Mouse (Mus musculus) lung, postnatal 0 days (tissue): ENCODE results near the gene Nipal3. TPM values are rescaled to one million over a fixed set of nuclear protein-coding genes. Genes with fewer than 3 reads are reported as not detected.

Experiments used
- ATAC-seq: fragments of 200-750 bp; cut with Nextera tagmentation; 2 replicates; pipeline ENCODE4 v1.8.0; 2017; ENCODE audit warnings: moderate library complexity
- DNase-seq: peaks from one replicate; pipeline ENCODE4 v3.0.0-alpha.2; 2016; ENCODE audit warnings: low spot score
- H3K27ac ChIP-seq: fragments of 300-500 bp; sonication (generic); 2 replicates; pipeline ENCODE4 v1.5.1; 2014; ENCODE audit warnings: antibody characterized with exemption, mild to moderate bottlenecking, low read length, mixed read lengths
- H3K27me3 ChIP-seq: fragments of 300-500 bp; sonication (generic); replicated peaks from 2 replicates; pipeline ENCODE4 v1.6.1; 2014; ENCODE audit warnings: low read length, mixed read lengths; ENCODE audit not compliant: insufficient read depth
- H3K36me3 ChIP-seq: fragments of 300-500 bp; sonication (generic); 2 replicates; pipeline ENCODE4 v1.6.1; 2014; ENCODE audit warnings: low read length, mixed read lengths; ENCODE audit not compliant: insufficient read depth
- H3K4me1 ChIP-seq: fragments of 300-500 bp; sonication (generic); 2 replicates; pipeline ENCODE4 v1.6.1; 2014; ENCODE audit warnings: antibody characterized with exemption, low read depth, low read length, mixed read lengths; ENCODE audit not compliant: insufficient read depth
- H3K4me2 ChIP-seq: fragments of 300-500 bp; sonication (generic); replicated peaks from 2 replicates; pipeline ENCODE4 v1.6.1; 2014; ENCODE audit warnings: low read depth, mild to moderate bottlenecking, low read length, moderate library complexity, mixed read lengths
- H3K4me3 ChIP-seq: fragments of 300-500 bp; sonication (generic); 2 replicates; pipeline ENCODE4 v1.5.1; 2014; ENCODE audit warnings: low read depth, low read length
- H3K9ac ChIP-seq: fragments of 300-500 bp; sonication (generic); replicated peaks from 2 replicates; pipeline ENCODE4 v1.6.1; 2014; ENCODE audit warnings: low read depth, mild to moderate bottlenecking
- H3K9me3 ChIP-seq: fragments of 300-500 bp; sonication (generic); 2 replicates; pipeline ENCODE4 v1.6.1; 2016; ENCODE audit warnings: low read length, mixed read lengths
- CTCF ChIP-seq: IDR thresholded peaks from 2 replicates; pipeline ENCODE4 v1.5.1; 2016; ENCODE audit warnings: antibody characterized with exemption, mild to moderate bottlenecking
- EP300 ChIP-seq: IDR thresholded peaks from 2 replicates; pipeline ENCODE4 v1.6.1; 2016; ENCODE audit warnings: antibody characterized with exemption, mild to moderate bottlenecking, control low read depth
- WGBS: fragments of 180-500 bp; shearing (Covaris S2); extraction: QIAGEN DNeasy Blood & Tissue Kit; methylation state at CpG from one replicate; pipeline ENCODE4 v1.1.7; 2014; 5-methylcytosine and 5-hydroxymethylcytosine counted together
- polyA plus RNA-seq: library from polyadenylated mRNA; unstranded; fragments of >200 nt; fragmentation: Nextera tagmentation; extraction: Ambion mirVana; gene quantifications from 2 replicates; pipeline ENCODE4 v1.2.1, GENCODE M21; 2015

Gene Nipal3
- 9.7 and 12.0 TPM in 2 replicates for polyA plus RNA-seq

DNA sequence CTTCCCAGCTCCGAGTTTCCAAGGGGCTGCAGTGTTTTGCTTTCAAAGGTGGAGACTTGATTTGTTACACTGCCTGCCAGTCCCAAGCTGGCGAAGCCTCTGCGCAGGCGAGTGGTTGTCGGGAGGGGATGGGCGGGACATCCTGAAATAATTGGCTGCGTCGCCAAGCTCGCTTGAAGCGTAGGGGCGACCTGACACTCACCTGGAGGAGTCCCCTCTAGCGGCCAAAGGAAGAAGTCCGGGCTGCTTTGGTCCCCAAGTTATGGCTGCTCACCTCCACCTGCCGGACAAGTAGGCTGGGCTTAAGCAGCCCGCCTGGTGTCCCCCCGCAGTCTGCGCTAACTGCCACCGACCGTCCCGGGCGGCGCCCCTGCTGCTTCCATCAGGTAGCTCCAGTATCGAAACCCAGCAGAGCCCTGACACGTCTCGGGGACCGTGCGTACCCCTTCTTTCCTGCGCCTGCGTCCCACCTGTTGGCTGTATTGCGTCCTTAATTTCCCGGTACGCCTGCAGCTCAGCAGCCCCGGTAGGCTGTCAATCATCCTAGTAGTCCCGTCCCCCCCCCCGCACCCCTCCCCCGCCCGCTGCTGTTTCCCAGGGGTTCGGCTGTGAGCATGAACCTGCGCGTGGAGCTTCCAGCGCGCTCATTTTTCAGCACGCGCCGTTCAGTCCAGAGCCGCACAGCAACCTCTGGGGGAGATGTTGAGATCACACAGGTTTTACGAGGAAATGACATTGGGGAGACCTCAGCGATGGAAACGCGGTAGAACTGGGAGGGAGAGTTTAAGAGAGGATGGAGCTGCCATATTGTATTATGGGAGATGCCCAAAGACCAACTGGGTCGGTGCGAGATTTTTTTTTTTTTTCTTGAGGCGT, at the start of gene Nipal3, which contains the start of gene Stpg1:
Nipal3 (minus strand) TSS at position 518 of the 876 bp plus-strand sequence.
Stpg1 (plus strand) TSS at position 270 of the 876 bp plus-strand sequence.
- ATAC-seq (peak; percentile 94), DNase-seq (peak; percentile 97)
- WGBS = under 1% methylated on average over 52 of the region's 53 CpGs
- H3K4me2 ChIP-seq = peak within 1 kb of the TSS; percentile 95
- H3K9me3 ChIP-seq = no peaks in the 10 kb centered on the region
- H3K27ac ChIP-seq = peak within 1 kb of the TSS; percentile 90
- H3K27me3 ChIP-seq = no peaks in the 10 kb centered on the region
- no peaks in the 10 kb centered on the region; the same call in 1 of the 2 replicates for H3K4me1 ChIP-seq
- H3K36me3 ChIP-seq = 0 out of 2 replicates have a peak, but pooled peaks cover 3% of the 10 kb centered on the region
- H3K9ac ChIP-seq = peak within 1 kb of the TSS; percentile 39; the same call in 1 of the 2 replicates
- TF ChIP-seq CTCF = peak; percentile 74
- no peak; the same call in 1 of the 2 replicates for TF ChIP-seq EP300
- H3K4me3 ChIP-seq = peak within 1 kb of the TSS; percentile 55

DNA sequence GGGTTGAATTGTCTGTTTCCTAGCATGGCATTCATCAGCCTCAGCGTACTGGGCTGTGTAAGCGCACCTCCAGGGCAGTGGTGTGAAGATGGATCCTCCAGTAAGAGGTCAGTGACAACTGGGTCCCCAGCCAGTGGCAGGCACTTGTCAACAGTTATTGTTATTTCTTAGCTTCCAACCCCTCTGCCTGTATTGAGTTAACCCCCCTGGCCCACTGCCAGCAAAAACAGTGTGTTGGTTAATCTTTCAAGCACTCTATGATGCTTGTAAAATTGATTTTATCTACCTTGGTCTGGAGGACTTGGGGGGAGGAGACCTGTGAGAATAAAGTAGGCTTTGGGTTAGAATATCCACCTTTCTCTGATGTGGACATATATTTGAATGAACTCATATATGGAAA, 49.4 kb upstream of the Nipal3 start:
- H3K27ac ChIP-seq = no peak overlapping the region
- H3K9ac ChIP-seq = no peak overlapping the region
- no peaks in the 10 kb centered on the region for H3K36me3 ChIP-seq
- no peaks in the 10 kb centered on the region for H3K27me3 ChIP-seq
- WGBS = 63% methylated on average over 2 of the region's 2 CpGs
- H3K4me2 ChIP-seq = no peak overlapping the region
- peaks cover 13% of the 10 kb centered on the region; the same call in 1 of the 2 replicates for H3K4me1 ChIP-seq
- no peak for DNase-seq
- no peak for TF ChIP-seq CTCF
- no peak for TF ChIP-seq EP300
- no peak for ATAC-seq
- H3K9me3 ChIP-seq = no peaks in the 10 kb centered on the region
- H3K4me3 ChIP-seq = no peak overlapping the region

DNA sequence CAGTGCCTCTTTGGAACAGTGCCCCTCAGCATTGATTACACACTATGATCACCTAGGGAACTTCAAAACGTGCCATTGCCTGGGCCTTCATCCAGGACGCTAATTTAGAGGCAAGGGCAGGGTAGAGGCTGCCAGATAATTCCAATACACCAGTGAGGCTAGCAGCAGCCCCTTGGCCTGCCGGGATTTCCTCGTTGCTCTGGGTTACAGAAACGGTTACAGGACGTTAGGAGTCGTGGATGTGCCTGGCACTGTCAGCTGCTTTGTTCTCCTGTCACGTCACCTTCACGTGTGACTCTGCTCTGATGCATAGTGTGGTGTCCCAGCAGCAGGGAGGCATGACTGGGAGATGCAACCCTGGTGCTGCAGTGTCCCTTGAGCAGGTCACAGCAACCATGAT, 45.2 kb upstream of the Nipal3 start:
- Histone ChIP-seq H3K27me3 (no peaks in the 10 kb centered on the region), H3K27ac (no peak overlapping the region), H3K36me3 (no peaks in the 10 kb centered on the region), H3K9ac (no peak overlapping the region), H3K4me1 (peaks cover 5% of the 10 kb centered on the region; the same call in 1 of the 2 replicates), H3K4me3 (no peak overlapping the region), H3K4me2 (no peak overlapping the region), H3K9me3 (no peaks in the 10 kb centered on the region)
- DNase-seq (no peak), ATAC-seq (no peak)
- 67% methylated on average over 9 of the region's 9 CpGs for WGBS
- TF ChIP-seq CTCF = no peak
- TF ChIP-seq EP300 = no peak

DNA sequence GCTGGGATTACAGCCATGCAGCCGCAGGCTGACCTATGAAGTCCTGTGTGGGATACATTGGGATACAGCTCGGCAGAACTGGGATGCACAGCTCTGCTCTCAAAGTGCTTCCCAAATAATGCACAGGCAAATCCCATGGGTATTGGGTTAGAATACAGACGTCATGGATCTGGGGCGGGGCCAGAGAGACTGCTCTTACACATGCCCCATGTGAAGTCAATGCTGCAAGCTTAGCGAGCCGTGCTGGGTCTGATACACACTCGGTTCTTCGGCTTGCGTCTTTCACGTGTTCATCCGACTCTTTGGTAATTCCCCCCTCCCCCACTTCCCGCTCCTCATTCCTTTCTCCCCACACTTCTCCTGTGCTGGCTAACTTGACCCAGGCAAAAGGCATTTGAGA, 44.2 kb upstream of the Nipal3 start:
- WGBS = 83% methylated on average over 12 of the region's 12 CpGs
- Histone ChIP-seq H3K4me3 (no peak overlapping the region), H3K36me3 (no peaks in the 10 kb centered on the region), H3K4me2 (no peak overlapping the region), H3K9me3 (no peaks in the 10 kb centered on the region), H3K27me3 (no peaks in the 10 kb centered on the region), H3K4me1 (no peaks in the 10 kb centered on the region), H3K9ac (no peak overlapping the region), H3K27ac (no peak overlapping the region)
- TF ChIP-seq EP300 (no peak), CTCF (no peak)
- no peak for ATAC-seq
- no peak for DNase-seq

DNA sequence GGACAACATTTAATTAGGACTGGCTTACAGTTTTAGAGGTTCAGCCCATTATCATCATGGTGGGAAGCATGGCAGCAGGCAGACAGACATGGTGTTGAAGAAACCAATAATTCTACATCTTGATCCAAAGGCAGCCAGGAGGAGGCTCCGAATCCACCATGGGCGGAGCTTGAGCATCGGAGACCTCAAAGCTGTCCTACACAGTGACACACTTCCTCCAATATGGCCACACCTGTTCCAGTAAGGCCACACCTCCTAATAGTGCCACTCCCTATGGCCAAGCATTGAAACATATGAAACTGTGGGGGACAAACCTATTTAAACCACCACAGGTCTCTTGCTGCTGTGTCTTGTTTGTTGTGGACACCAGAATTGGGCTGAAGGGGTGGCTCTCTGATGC, 40.2 kb upstream of the Nipal3 start:
- WGBS = 94% methylated on average over 3 of the region's 3 CpGs

DNA sequence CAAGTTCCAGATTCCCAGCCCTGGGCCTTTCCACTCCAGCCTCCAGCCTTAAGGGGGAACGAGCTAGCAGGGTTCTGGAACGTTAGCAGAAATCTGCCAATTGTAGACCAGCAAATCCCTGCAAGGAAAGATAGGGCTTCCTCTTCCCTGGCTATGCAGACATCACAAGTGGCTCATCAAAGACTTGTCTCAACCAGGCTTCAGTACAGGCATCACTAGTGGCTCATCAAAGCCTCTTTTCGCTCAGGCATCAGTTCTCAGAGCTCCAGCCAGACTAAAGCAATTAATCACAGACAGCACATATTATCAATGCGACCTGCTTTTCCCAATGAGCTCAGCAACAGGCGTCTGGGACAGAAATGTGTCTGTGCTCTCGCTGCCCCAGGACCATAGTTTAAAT, 38.2 kb upstream of the Nipal3 start:
- no peak for ATAC-seq
- Histone ChIP-seq H3K4me1 (no peaks in the 10 kb centered on the region), H3K9me3 (no peaks in the 10 kb centered on the region; the same call in 1 of the 2 replicates), H3K27me3 (no peaks in the 10 kb centered on the region), H3K27ac (no peak overlapping the region), H3K36me3 (no peaks in the 10 kb centered on the region), H3K4me3 (no peak overlapping the region), H3K9ac (no peak overlapping the region), H3K4me2 (no peak overlapping the region)
- no peak for DNase-seq
- TF ChIP-seq CTCF (no peak), EP300 (no peak)
- WGBS = 56% methylated on average over 6 of the region's 6 CpGs

More for the DNA sequence above, 40.2 kb upstream of the Nipal3 start:
- Histone ChIP-seq H3K27me3 (no peaks in the 10 kb centered on the region), H3K9me3 (no peaks in the 10 kb centered on the region; the same call in 1 of the 2 replicates), H3K4me1 (no peaks in the 10 kb centered on the region), H3K4me2 (no peak overlapping the region), H3K9ac (no peak overlapping the region), H3K4me3 (no peak overlapping the region), H3K27ac (no peak overlapping the region), H3K36me3 (no peaks in the 10 kb centered on the region)
- no peak for TF ChIP-seq CTCF
- no peak for TF ChIP-seq EP300
- ATAC-seq = no peak
- DNase-seq = no peak
